Mouse (Mus musculus): Measurements from ENCODE around the gene Foxa3. TPM values are rescaled to one million over a fixed set of nuclear protein-coding genes. Genes with fewer than 3 reads are reported as not detected.
A peak's percentile ranks its signal among the peaks of the same experiment; 100 is the strongest.
"Not testable (repeated sequence)": the region's sequence is repeated elsewhere in the genome, so short reads cannot be mapped to it uniquely, and the experiment has no call there.

Foxa3 gene
- not detected for total RNA-seq (2021)

DNA sequence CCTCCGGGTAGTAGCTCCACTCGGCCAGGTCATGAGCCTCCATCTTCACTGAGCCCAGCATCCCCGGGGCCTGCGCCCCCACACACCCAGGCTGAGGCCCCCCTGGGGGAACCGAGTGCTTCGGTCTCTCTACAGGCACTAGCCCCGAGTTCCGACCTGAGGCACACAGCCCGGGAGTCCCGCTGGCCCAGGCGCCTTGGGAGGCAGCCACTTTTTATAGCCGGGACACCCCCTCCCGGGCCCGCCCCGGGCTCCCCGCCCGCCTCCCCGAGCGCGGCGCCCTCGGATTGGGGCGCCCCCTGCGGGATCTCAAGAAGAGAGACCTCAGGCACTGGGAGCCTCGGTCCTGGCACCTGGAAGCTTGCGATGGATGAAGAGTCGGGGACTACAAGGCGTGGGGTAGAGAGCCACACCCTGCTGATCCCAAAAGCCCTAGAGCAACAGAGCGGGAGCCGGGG, at the start of gene Foxa3:
Foxa3 (minus strand) TSS at position 182 of the 458 bp plus-strand sequence.
- intact Hi-C loops (cut with DNase I) = no loop called here
- DNase-seq (ENCODE audit: low spot score in 2 of 2) = no peak

DNA sequence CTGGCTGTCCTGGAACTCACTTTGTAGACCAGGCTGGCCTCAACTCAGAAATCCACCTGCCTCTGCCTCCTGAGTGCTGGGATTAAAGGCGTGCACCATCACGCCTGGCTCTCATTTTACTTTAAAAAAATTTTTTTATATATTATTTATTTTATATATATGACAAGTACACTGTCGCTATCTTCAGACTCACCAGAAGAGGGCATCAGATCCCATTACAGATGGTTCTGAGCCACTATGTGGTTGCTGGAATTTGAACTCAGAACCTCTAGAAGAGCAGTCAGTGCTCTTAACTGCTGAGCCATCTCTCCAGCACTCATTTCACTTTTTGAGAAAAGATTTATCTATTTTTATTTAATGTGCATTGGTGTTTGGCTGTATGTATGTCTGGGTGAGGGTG, 47.7 kb upstream of the Foxa3 start:
- intact Hi-C loops (cut with DNase I); DNase-seq (ENCODE audit: low spot score in 2 of 2): not testable (repeated sequence)

DNA sequence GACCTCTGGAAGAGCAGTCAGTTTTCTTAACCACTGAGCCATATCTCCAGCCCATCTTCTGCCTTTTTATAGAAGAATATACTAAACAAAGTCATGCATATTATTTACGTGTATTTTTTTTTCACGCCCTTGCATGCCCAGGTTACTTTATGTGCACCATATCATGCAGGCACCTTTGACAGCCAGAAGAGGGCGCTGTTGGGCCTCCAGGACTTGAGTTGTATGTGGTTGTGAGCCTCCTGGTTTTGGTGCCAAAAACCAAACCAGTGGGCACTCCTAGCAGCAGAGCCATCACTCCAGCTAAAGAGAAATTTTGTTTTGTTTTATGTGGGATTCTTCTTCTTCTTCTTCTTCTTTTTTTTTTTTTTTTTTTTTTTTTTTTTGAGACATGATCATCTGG, 46.2 kb upstream of the Foxa3 start:
- intact Hi-C loops (cut with DNase I) = no loop called here

DNA sequence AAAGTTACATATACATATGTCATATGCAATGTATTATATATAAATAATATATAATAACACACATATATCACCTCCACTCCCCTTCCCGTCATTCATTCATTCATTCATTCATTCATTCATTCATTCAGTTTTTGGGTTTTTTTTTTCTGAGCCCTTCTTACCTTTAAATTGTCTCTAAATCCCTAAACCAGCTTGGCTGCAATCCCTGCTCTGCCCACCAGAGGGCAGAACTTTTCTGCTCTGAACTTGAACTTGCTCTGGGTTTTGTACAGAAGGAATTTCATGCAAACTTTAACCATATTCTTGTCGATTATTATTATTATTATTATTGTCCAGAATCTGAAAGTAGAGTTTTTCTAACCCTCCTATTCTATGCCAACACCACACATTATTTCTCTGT, 45.4 kb upstream of the Foxa3 start:
- intact Hi-C loops (cut with DNase I) = no loop called here
- DNase-seq (ENCODE audit: low spot score in 2 of 2) = no peak

More for the DNA sequence above, 46.2 kb upstream of the Foxa3 start:
- DNase-seq (ENCODE audit: low spot score in 2 of 2) = no peak

- intact Hi-C loops (cut with DNase I) = no loop called here
- no peak for DNase-seq (ENCODE audit: low spot score in 2 of 2)
These were observed 44.6 kb upstream of the Foxa3 start for GRCm38 (mm10) chr7:19067935-19068334.

- intact Hi-C loops (cut with DNase I) = no loop called here
- no peak for DNase-seq (ENCODE audit: low spot score in 2 of 2)
These were observed 43.7 kb upstream of the Foxa3 start for GRCm38 (mm10) chr7:19067063-19067462.

GRCm38 (mm10) chr7:19065896-19066295, 42.6 kb upstream of the Foxa3 start:
- DNase-seq (ENCODE audit: low spot score in 2 of 2) = no peak
- intact Hi-C loops (cut with DNase I) = no loop called here

- no peak for DNase-seq (ENCODE audit: low spot score in 2 of 2)
- intact Hi-C loops (cut with DNase I) = no loop called here
These were observed 34.1 kb upstream of the Foxa3 start for GRCm38 (mm10) chr7:19057405-19057804.

- DNase-seq (ENCODE audit: low spot score in 2 of 2) = no peak
- intact Hi-C loops (cut with DNase I) = no loop called here
These were observed 31.8 kb upstream of the Foxa3 start for GRCm38 (mm10) chr7:19055108-19055507.

DNA sequence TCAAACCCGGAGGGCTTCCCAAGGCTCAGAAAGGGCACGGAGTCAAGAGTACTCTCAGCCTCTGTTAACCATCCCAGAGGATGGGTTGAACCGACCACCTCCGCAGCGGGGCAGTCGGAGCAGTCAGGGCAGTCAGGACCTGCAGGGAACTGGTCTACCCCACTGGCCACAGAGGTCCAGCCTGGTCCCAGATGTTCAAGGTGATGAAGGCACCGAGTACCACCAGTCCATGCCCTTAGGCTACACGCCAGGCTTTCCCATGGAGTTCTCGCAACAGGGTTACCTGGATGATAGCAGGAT, 31.4 kb upstream of the Foxa3 start:
- no peak for DNase-seq (ENCODE audit: low spot score in 2 of 2)
- intact Hi-C loops (cut with DNase I) = no loop called here

DNA sequence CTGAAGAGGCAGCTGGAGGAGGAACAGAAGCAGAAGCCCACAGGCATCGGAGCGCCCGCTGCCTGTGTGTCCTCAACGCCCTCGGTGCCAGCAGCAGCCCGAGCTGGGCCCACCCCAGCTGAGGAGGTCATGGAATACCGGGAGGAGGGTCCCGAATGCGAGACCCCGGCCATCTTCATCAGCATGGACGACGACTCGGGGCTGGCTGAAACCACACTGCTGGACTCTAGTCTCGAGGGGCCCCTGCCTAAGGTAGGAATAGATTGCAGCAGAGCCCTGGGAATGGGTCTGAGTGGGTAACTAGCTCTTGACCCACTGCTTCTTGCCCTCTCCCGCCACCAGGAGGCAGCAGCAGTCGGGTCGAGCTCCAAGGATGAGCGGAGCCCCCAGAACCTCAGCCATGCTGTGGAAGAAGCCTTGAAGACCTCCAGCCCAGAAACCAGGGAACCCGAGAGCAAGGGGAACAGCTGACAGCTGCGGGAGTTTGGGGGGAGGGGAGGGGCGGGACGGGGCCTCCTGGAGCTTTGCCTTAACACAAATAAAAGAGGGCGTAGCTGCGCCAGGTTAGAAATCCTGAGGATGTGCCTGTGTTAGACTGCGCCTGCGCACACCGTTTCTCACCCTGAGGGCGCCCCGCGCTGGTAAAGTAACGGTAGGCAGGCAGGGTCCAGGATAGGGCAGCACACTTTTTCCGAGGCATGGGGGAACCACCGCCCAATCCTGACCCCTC, 30.9 kb upstream of the Foxa3 start, which contains the start of gene Rsph6a:
Rsph6a (plus strand) TSS at position 644 of the 730 bp plus-strand sequence.
- DNase-seq (ENCODE audit: low spot score in 2 of 2) = no peak

GRCm38 (mm10) chr7:19053136-19053532, 29.8 kb upstream of the Foxa3 start:
- intact Hi-C loops (cut with DNase I) = no loop called here
- no peak for DNase-seq (ENCODE audit: low spot score in 2 of 2)

More for the DNA sequence above, 30.9 kb upstream of the Foxa3 start, which contains the start of gene Rsph6a:
- intact Hi-C loops (cut with DNase I) = no loop called here

DNA sequence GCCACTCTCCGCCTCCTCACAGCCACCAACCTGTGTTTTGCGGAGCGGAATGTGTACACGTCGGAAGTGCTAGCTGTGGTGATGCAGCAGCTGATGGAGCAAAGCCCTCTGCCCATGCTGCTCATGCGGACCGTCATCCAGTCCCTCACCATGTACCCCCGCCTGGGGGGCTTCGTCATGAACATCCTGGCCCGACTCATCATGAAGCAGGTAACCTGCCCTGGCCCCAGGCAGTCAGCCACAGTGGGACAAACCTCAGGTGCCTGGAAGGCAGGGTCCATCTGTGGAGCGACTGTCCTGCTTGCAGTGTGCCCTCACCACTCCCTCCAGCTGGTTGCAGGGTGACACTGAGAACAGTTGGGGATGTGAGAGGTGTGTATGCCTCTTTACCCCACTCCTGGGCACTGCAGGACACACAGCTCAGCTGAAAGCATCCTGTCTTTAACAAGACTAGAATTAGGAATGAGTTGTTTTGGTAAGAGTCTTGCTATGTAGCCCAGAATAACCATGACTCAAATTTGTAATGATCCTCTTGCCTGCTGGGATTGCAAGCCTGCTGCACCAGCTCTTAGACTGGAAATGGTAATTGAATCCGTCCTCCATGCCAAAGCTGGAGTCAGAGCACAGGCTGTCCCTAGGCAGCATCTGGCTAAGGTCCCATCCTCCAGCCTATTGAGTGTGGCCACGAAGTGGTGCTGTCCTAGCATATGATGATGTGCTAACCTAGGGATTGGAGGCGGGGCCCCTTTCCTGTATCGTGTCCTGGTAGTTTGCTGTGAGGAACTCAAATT, 29.2 kb upstream of the Foxa3 start:
- DNase-seq (ENCODE audit: low spot score in 2 of 2) = peak; percentile 72 to 76
- intact Hi-C loops (cut with DNase I) = no loop called here

DNA sequence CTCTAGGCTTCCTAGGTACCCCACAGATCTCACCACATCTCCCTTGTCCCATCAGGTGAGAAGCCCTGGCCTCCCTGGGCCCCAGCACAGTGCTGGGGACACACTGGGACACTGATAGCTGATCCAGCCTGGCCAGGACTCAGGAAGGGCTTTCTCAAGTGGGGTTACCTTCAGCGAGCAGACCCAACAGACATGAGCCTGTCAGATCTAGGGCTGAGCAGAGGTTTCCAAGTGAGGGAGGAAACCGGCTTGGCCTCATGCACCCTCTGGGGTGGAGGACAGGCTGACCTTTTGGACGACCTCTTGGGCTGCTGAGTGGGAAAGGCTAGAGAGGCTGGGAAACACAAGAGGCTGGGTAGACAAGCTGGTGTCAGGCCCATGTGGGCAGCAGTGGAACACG, 27.8 kb upstream of the Foxa3 start:
- DNase-seq (ENCODE audit: low spot score in 2 of 2) = no peak
- intact Hi-C loops (cut with DNase I) = no loop called here

- intact Hi-C loops (cut with DNase I) = no loop called here
- DNase-seq (ENCODE audit: low spot score in 2 of 2) = peak in 1 of 2 experiments; percentile 72
These were observed 26.8 kb upstream of the Foxa3 start for GRCm38 (mm10) chr7:19050172-19050571.

DNA sequence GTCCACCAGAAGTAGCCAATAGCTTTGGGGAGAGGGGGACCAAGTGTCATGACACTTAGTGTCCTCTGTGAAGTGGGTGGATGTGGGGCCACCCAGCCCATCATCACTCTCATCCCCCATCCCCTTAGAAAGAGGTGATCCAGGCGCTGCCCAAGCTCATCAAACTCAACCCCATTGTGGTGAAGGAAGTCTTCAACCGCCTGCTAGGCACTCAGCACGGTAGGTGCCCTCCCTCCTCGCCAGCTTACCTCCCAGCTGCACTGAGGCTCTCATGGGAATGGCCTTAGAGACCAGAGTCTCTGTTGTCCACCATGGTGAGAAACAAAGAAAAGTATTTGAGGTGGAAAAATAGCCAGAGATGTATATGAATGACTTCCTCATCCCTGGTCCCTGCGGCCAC, 25.9 kb upstream of the Foxa3 start:
- DNase-seq (ENCODE audit: low spot score in 2 of 2) = no peak
- intact Hi-C loops (cut with DNase I) = no loop called here

DNA sequence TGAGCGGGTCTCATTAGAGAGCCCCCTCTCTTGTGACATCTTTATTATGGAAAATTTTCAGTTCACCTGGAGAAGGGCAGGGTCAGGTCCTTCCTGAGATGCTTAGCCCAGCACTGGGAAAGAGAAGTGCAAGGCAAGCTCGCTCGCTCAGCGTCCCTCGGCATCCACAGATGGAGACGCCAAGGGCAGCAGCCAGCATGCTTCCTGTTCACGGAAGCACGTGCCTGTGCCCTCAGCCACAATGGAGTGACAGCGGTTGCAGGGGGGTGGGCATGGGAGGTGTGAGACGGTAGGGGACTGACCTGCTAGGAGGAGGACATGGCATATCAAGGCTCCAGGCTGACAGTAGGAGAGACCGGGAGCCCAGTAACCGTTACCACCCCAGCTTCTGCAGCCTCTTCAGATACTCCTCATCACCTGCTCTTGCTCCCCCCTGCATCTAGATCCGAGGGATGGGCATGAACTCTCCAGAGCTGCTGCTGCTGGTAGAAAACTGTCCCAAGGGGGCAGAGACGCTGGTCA, 24.7 kb upstream of the Foxa3 start:
- no peak for DNase-seq (ENCODE audit: low spot score in 2 of 2)
- intact Hi-C loops (cut with DNase I) = no loop called here

DNA sequence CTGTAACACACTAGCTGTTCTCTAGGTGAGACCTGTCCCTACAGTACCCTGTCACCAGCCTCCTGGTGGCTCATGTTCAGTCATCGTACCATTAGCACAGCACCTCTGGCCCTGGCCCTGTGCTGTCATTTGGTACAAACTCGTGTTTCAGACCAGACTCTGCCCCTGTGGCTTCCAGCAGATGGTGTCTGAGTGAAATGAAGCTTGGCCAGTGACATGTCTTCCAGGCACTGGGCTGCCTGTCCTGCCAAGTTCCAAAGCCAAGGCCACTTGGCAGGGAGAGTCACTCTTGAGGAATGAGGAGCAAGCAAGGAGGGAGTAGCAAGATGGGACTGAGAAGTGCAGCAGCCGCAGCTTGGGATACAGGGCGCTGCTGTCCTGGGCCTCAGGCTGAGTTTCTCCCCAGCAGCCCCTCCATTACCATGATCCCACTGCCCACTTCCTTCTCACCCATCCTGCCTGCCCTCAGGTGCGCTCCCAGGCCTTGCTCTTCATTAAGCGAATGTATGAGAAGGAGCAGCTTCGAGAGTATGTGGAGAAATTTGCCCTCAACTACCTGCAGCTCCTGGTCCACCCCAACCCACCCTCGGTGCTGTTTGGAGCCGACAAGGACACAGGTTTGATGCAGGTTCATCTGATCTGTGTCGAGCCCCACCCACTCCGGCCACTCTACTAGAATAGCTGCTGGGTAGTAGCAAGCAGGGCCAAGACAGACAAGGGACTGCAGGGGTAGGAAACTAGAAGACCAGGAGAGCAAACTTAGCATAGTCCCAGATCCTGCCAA, 23.1 kb upstream of the Foxa3 start:
- intact Hi-C loops (cut with DNase I) = no loop called here
- no peak for DNase-seq (ENCODE audit: low spot score in 2 of 2)

GRCm38 (mm10) chr7:19044616-19045015, 21.3 kb upstream of the Foxa3 start:
- intact Hi-C loops (cut with DNase I) = no loop called here
- no peak for DNase-seq (ENCODE audit: low spot score in 2 of 2)

GRCm38 (mm10) chr7:19031641-19032040, 8.3 kb upstream of the Foxa3 start:
- intact Hi-C loops (cut with DNase I) = no loop called here
- DNase-seq (ENCODE audit: low spot score in 2 of 2) = no peak

All from left cerebral cortex, postnatal 36 days (tissue).